Mouse (Mus musculus): ENCODE measurements around the gene 4930590J08Rik. TPM values are rescaled to one million over a fixed set of nuclear protein-coding genes. Genes with fewer than 3 reads are reported as not detected.
"Not testable (repeated sequence)": the region's sequence is repeated elsewhere in the genome, so short reads cannot be mapped to it uniquely, and the experiment has no call there.

Gene 4930590J08Rik
- polyA plus RNA-seq, 1 experiment = 0.06 TPM

- Histone ChIP-seq H3ac (ENCODE audit: control insufficient read depth, insufficient read length, low read depth) (no peak overlapping the region), H3K79me3 (ENCODE audit: low read depth) (no peaks in the 10 kb centered on the region), H3K79me2 (ENCODE audit: control insufficient read depth, insufficient read depth) (no peaks in the 10 kb centered on the region), H3K36me3 (ENCODE audit: control insufficient read depth, insufficient read depth) (no peaks in the 10 kb centered on the region), H3K27me3 (ENCODE audit: control insufficient read depth, insufficient read depth, insufficient read length) (peaks cover 82% of the 10 kb centered on the region), H3K4me3 (ENCODE audit: insufficient read depth, poor library complexity, severe bottlenecking) (no peak overlapping the region)
- TF ChIP-seq MYOD1 (IDR thresholded peaks at IDR 0.05; ENCODE audit: control insufficient read depth, insufficient read length, low read depth) = no peak
- no peak for TF ChIP-seq CEBPB (IDR thresholded peaks at IDR 0.05; ENCODE audit: low read depth)
- no peak for TF ChIP-seq MAX (IDR thresholded peaks at IDR 0.05)
- TF ChIP-seq CTCF (IDR thresholded peaks at IDR 0.05; ENCODE audit: control insufficient read depth, insufficient read depth, insufficient read length) = no peak
- TF ChIP-seq FOSL1 (IDR thresholded peaks at IDR 0.05; ENCODE audit: insufficient read depth, low read length, poor library complexity, severe bottlenecking) = no peak
- no peak for TF ChIP-seq USF1 (IDR thresholded peaks at IDR 0.05; ENCODE audit: low read depth)
- TF ChIP-seq MYOG (IDR thresholded peaks at IDR 0.05; ENCODE audit: control insufficient read depth, extremely low read depth, insufficient read length) = no peak
Observed at GRCm38 (mm10) chr6:91931231-91931630, 28.6 kb downstream of the 4930590J08Rik start.

GRCm38 (mm10) chr6:91938491-91938890 lies 35.9 kb downstream of the 4930590J08Rik start:
- Histone ChIP-seq H3K27me3 (ENCODE audit: control insufficient read depth, insufficient read depth, insufficient read length) (peaks cover 59% of the 10 kb centered on the region), H3K4me3 (ENCODE audit: insufficient read depth, poor library complexity, severe bottlenecking) (no peak overlapping the region), H3K79me2 (ENCODE audit: control insufficient read depth, insufficient read depth) (no peaks in the 10 kb centered on the region), H3K36me3 (ENCODE audit: control insufficient read depth, insufficient read depth) (no peaks in the 10 kb centered on the region), H3ac (ENCODE audit: control insufficient read depth, insufficient read length, low read depth) (no peak overlapping the region), H3K79me3 (ENCODE audit: low read depth) (no peaks in the 10 kb centered on the region)
- TF ChIP-seq CEBPB (IDR thresholded peaks at IDR 0.05; ENCODE audit: low read depth) (no peak), USF1 (IDR thresholded peaks at IDR 0.05; ENCODE audit: low read depth) (no peak), MYOD1 (IDR thresholded peaks at IDR 0.05; ENCODE audit: control insufficient read depth, insufficient read length, low read depth) (no peak), FOSL1 (IDR thresholded peaks at IDR 0.05; ENCODE audit: insufficient read depth, low read length, poor library complexity, severe bottlenecking) (no peak), MAX (IDR thresholded peaks at IDR 0.05) (no peak), MYOG (IDR thresholded peaks at IDR 0.05; ENCODE audit: control insufficient read depth, extremely low read depth, insufficient read length) (no peak), CTCF (IDR thresholded peaks at IDR 0.05; ENCODE audit: control insufficient read depth, insufficient read depth, insufficient read length) (no peak)

- H3K36me3 ChIP-seq (ENCODE audit: control insufficient read depth, insufficient read depth) = no peaks in the 10 kb centered on the region
- TF ChIP-seq FOSL1 (IDR thresholded peaks at IDR 0.05; ENCODE audit: insufficient read depth, low read length, poor library complexity, severe bottlenecking) (no peak), MAX (IDR thresholded peaks at IDR 0.05) (no peak), CEBPB (IDR thresholded peaks at IDR 0.05; ENCODE audit: low read depth) (no peak), USF1 (IDR thresholded peaks at IDR 0.05; ENCODE audit: low read depth) (no peak), CTCF (IDR thresholded peaks at IDR 0.05; ENCODE audit: control insufficient read depth, insufficient read depth, insufficient read length) (no peak), MYOG (IDR thresholded peaks at IDR 0.05; ENCODE audit: control insufficient read depth, extremely low read depth, insufficient read length) (no peak), MYOD1 (IDR thresholded peaks at IDR 0.05; ENCODE audit: control insufficient read depth, insufficient read length, low read depth) (no peak)
- H3K79me2 ChIP-seq (ENCODE audit: control insufficient read depth, insufficient read depth) = no peaks in the 10 kb centered on the region
- H3K79me3 ChIP-seq (ENCODE audit: low read depth) = no peaks in the 10 kb centered on the region
- no peak overlapping the region for H3ac ChIP-seq (ENCODE audit: control insufficient read depth, insufficient read length, low read depth)
- H3K4me3 ChIP-seq (ENCODE audit: insufficient read depth, poor library complexity, severe bottlenecking) = no peak overlapping the region
- peaks cover 27% of the 10 kb centered on the region for H3K27me3 ChIP-seq (ENCODE audit: control insufficient read depth, insufficient read depth, insufficient read length)
Observed at GRCm38 (mm10) chr6:91948426-91948825, 45.8 kb downstream of the 4930590J08Rik start.

GRCm38 (mm10) chr6:91958015-91958414 lies 55.4 kb downstream of the 4930590J08Rik start:
- H3K27me3 ChIP-seq (ENCODE audit: control insufficient read depth, insufficient read depth, insufficient read length) = peaks cover 34% of the 10 kb centered on the region

GRCm38 (mm10) chr6:91960028-91960811 lies 57.6 kb downstream of the 4930590J08Rik start:
- Histone ChIP-seq H3ac (ENCODE audit: control insufficient read depth, insufficient read length, low read depth) (no peak overlapping the region), H3K36me3 (ENCODE audit: control insufficient read depth, insufficient read depth) (no peaks in the 10 kb centered on the region), H3K27me3 (ENCODE audit: control insufficient read depth, insufficient read depth, insufficient read length) (peaks cover 32% of the 10 kb centered on the region), H3K79me2 (ENCODE audit: control insufficient read depth, insufficient read depth) (no peaks in the 10 kb centered on the region), H3K79me3 (ENCODE audit: low read depth) (no peaks in the 10 kb centered on the region), H3K4me3 (ENCODE audit: insufficient read depth, poor library complexity, severe bottlenecking) (no peak overlapping the region)
- TF ChIP-seq MYOG (IDR thresholded peaks at IDR 0.05; ENCODE audit: control insufficient read depth, extremely low read depth, insufficient read length) (no peak), CEBPB (IDR thresholded peaks at IDR 0.05; ENCODE audit: low read depth) (no peak), MAX (IDR thresholded peaks at IDR 0.05) (no peak), MYOD1 (IDR thresholded peaks at IDR 0.05; ENCODE audit: control insufficient read depth, insufficient read length, low read depth) (no peak), USF1 (IDR thresholded peaks at IDR 0.05; ENCODE audit: low read depth) (no peak), FOSL1 (IDR thresholded peaks at IDR 0.05; ENCODE audit: insufficient read depth, low read length, poor library complexity, severe bottlenecking) (no peak), CTCF (IDR thresholded peaks at IDR 0.05; ENCODE audit: control insufficient read depth, insufficient read depth, insufficient read length) (no peak)

More at GRCm38 (mm10) chr6:91958015-91958414, 55.4 kb downstream of the 4930590J08Rik start:
- not testable (repeated sequence) for H3K79me2 ChIP-seq (ENCODE audit: control insufficient read depth, insufficient read depth); H3K4me3 ChIP-seq (ENCODE audit: insufficient read depth, poor library complexity, severe bottlenecking); H3K36me3 ChIP-seq (ENCODE audit: control insufficient read depth, insufficient read depth); H3K79me3 ChIP-seq (ENCODE audit: low read depth); H3ac ChIP-seq (ENCODE audit: control insufficient read depth, insufficient read length, low read depth)

GRCm38 (mm10) chr6:91963429-91963828 lies 60.8 kb downstream of the 4930590J08Rik start:
- Histone ChIP-seq H3K79me2 (ENCODE audit: control insufficient read depth, insufficient read depth) (no peaks in the 10 kb centered on the region), H3K27me3 (ENCODE audit: control insufficient read depth, insufficient read depth, insufficient read length) (peaks cover 54% of the 10 kb centered on the region), H3K4me3 (ENCODE audit: insufficient read depth, poor library complexity, severe bottlenecking) (no peak overlapping the region), H3K36me3 (ENCODE audit: control insufficient read depth, insufficient read depth) (no peaks in the 10 kb centered on the region), H3K79me3 (ENCODE audit: low read depth) (no peaks in the 10 kb centered on the region), H3ac (ENCODE audit: control insufficient read depth, insufficient read length, low read depth) (no peak overlapping the region)
- TF ChIP-seq MAX (IDR thresholded peaks at IDR 0.05) (no peak), USF1 (IDR thresholded peaks at IDR 0.05; ENCODE audit: low read depth) (no peak), MYOG (IDR thresholded peaks at IDR 0.05; ENCODE audit: control insufficient read depth, extremely low read depth, insufficient read length) (no peak), CTCF (IDR thresholded peaks at IDR 0.05; ENCODE audit: control insufficient read depth, insufficient read depth, insufficient read length) (no peak), CEBPB (IDR thresholded peaks at IDR 0.05; ENCODE audit: low read depth) (no peak), FOSL1 (IDR thresholded peaks at IDR 0.05; ENCODE audit: insufficient read depth, low read length, poor library complexity, severe bottlenecking) (no peak), MYOD1 (IDR thresholded peaks at IDR 0.05; ENCODE audit: control insufficient read depth, insufficient read length, low read depth) (no peak)

All from C2C12 (cell line).